In the genomic region with DNA sequence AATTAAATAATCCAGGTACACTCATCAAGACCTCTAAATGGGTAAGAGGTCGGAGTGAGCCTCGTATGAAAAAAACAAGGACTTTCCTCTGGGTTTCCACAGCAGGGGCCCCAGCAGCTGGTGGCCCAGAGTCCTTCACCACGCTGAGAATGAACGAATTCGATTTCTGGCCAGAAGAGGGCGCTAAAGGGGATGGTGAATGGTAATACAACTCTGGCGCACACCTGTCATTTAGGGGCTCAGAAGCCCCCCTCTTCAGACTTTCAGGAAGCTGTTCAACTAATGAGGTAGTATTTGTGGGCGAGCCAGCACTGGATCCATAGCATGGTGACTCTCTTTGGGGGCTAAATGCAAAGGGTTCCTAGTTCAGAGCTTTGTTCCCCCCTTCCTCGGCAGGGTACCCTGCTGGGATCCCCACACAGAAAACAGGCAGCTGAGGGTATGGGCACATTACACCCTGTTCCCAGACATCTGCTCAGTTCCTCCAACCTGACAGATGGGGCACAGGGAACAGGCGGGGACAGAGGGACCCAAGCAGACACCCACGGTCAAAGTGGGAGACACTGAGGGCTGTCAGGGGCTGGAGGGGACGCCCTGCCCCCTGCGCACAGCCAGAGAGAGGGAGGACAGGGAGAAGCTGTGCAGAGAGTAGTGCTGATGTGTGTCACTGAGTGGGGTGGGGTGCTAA, we compare ENCODE assay signal across 11 mouse cellular contexts. TPM values are rescaled to one million over a fixed set of nuclear protein-coding genes. Genes with fewer than 3 reads are reported as not detected.
A peak's percentile ranks its signal among the peaks of the same experiment; 100 is the strongest.
DNase-seq lines count a peak whose midpoint lies in the region; ATAC-seq lines count a peak whose summit lies in the region.
"Had no signal": no experiment of that assay in that cellular context is flagged by ENCODE, and none has a peak within 500 bp of the region (broad histone marks: within the 10 kb centered on the region; RNA-seq: fewer than 3 reads in every experiment).

No protein-coding gene starts in this region.

- 45% methylated on average over 13 of the region's 13 CpGs for WGBS in kidney, embryonic 15.5 days

- no peaks in the 10 kb centered on the region for H3K9me3 ChIP-seq in kidney, embryonic 15.5 days (replicated peaks)
- H3K9me3 ChIP-seq: embryonic facial prominence, embryonic 13.5 days; stomach, embryonic 15.5 days had no signal

- H3K4me1 ChIP-seq in kidney, embryonic 15.5 days: peaks cover 20% of the 10 kb centered on the region

- H3K27me3 ChIP-seq in kidney, embryonic 15.5 days: peaks cover 8% of the 10 kb centered on the region
- H3K27me3 ChIP-seq: embryonic facial prominence, embryonic 13.5 days; stomach, embryonic 15.5 days had no signal

- H3K9ac ChIP-seq in kidney, embryonic 15.5 days: no peak overlapping the region
- H3K9ac ChIP-seq: stomach, embryonic 15.5 days had no signal

- no peak overlapping the region for H3K27ac ChIP-seq in kidney, embryonic 15.5 days
- H3K27ac ChIP-seq: embryonic facial prominence, embryonic 13.5 days; stomach, embryonic 15.5 days had no signal

- peak; percentile 23 for DNase-seq in kidney, adult 11 months
- DNase-seq in ES-CJ7 (ENCODE audit: low read depth, low spot score): peak; percentile 58
- peak; percentile 67 to 75 for DNase-seq in cerebellum, adult 18-20 months
- DNase-seq in left cerebral cortex, postnatal 4 days: peak; percentile 57
- DNase-seq in retina, embryonic 14.5 days (ENCODE audit: low spot score): peak; percentile 80
- DNase-seq in urinary bladder, adult 18-20 months (ENCODE audit: low spot score in 2 of 2): no peak

- ATAC-seq in kidney, embryonic 15.5 days (replicated peaks; ENCODE audit: low FRiP score): no peak
- peak; percentile 49 for ATAC-seq in granulocyte monocyte progenitor cell, adult 5-6 weeks (replicated peaks; ENCODE audit: poor library complexity, severe bottlenecking)

- H3K36me3 ChIP-seq in kidney, embryonic 15.5 days: peaks cover 72% of the 10 kb centered on the region

- no peak overlapping the region for H3K4me2 ChIP-seq in kidney, embryonic 15.5 days
- H3K4me2 ChIP-seq: embryonic facial prominence, embryonic 13.5 days; stomach, embryonic 15.5 days had no signal

- no peak overlapping the region for H3K4me3 ChIP-seq in kidney, embryonic 15.5 days (replicated peaks)
- H3K4me3 ChIP-seq: embryonic facial prominence, embryonic 13.5 days; stomach, embryonic 15.5 days had no signal

- intact Hi-C loops in left cerebral cortex, postnatal 4 days (cut with DNase I): no loop called here

RNA-seq across cellular contexts. Expression of a gene that starts 7.6 kb away (rescaled TPM):
- 27.1 and 28.2 TPM in 2 replicates for polyA plus RNA-seq in kidney, embryonic 15.5 days (2015; fragmentation: Nextera tagmentation; extraction: Ambion mirVana)
- 13.0 and 17.9 TPM in 2 replicates for total RNA-seq in granulocyte monocyte progenitor cell, adult 5-6 weeks (2014; fragmentation: Nextera tagmentation)
- total RNA-seq in granulocyte monocyte progenitor cell, adult 5-6 weeks (2017): 6.3 and 10.1 TPM in 2 replicates
- 100 to 1,000 TPM; 291 to 313 TPM for total RNA-seq in left cerebral cortex, postnatal 4 days (2021)

RNA-seq across cellular contexts. Expression of a gene that starts 7.7 kb away (rescaled TPM):
- 24.5 and 27.8 TPM in 2 replicates for polyA plus RNA-seq in kidney, embryonic 15.5 days (2015; fragmentation: Nextera tagmentation; extraction: Ambion mirVana)
- total RNA-seq in granulocyte monocyte progenitor cell, adult 5-6 weeks (2014; fragmentation: Nextera tagmentation): 15.4 and 16.2 TPM in 2 replicates
- total RNA-seq in granulocyte monocyte progenitor cell, adult 5-6 weeks (2017): 13.2 and 16.8 TPM in 2 replicates
- 10 to 100 TPM; 49.2 to 49.4 TPM for total RNA-seq in left cerebral cortex, postnatal 4 days (2021)

RNA-seq across cellular contexts. Expression of a gene that starts 9.6 kb away (rescaled TPM):
- not detected in 2 replicates for polyA plus RNA-seq in kidney, embryonic 15.5 days (2015; fragmentation: Nextera tagmentation; extraction: Ambion mirVana)
- total RNA-seq in granulocyte monocyte progenitor cell, adult 5-6 weeks (2014; fragmentation: Nextera tagmentation): not detected in 2 replicates
- total RNA-seq in granulocyte monocyte progenitor cell, adult 5-6 weeks (2017): not detected in 2 replicates
- not detected for total RNA-seq in left cerebral cortex, postnatal 4 days (2021)
- total RNA-seq: left cerebral cortex, postnatal 14 days had no signal
- polyA plus RNA-seq: embryonic facial prominence, embryonic 13.5 days; stomach, embryonic 15.5 days had no signal

Comparison
In these comparisons a context has a peak if more than half of its experiments do, and no peak if none do; other contexts are left out.
1. DNase-seq: peak in kidney, adult 11 months (single experiment), ES-CJ7 (single experiment), cerebellum, adult 18-20 months (2 of 2), left cerebral cortex, postnatal 4 days (single experiment) and retina, embryonic 14.5 days (single experiment); none in urinary bladder, adult 18-20 months (0 of 2).
2. RNA of a gene that starts 7.6 kb away (total RNA-seq): 291 to 313 TPM in left cerebral cortex, postnatal 4 days; 6.3 to 17.9 TPM in granulocyte monocyte progenitor cell, adult 5-6 weeks; every median in the first group is over 10 times any median in the second.